Mouse (Mus musculus) stomach, postnatal 0 days (tissue): ENCODE results near the gene Olfr616.

Source experiments
- CTCF ChIP-seq: IDR thresholded peaks from 2 replicates; pipeline ENCODE4 v1.5.1; 2016; ENCODE audit warnings: antibody characterized with exemption, low read depth, mild to moderate bottlenecking, moderate library complexity
- EP300 ChIP-seq: optimal IDR thresholded peaks from 2 replicates; pipeline ENCODE3; 2016; ENCODE audit warnings: antibody characterized with exemption

GRCm38 (mm10) chr7:103612434-103612833 is 43.5 kb upstream of the Olfr616 start, which contains the start of gene Olfr620:
- TF ChIP-seq CTCF (no peak), EP300 (no peak)
